Mouse (Mus musculus) midbrain, embryonic 11.5 days (tissue): Measurements from ENCODE around the gene Lsamp. TPM values are rescaled to one million over a fixed set of nuclear protein-coding genes. Genes with fewer than 3 reads are reported as not detected.

Experiments
- ATAC-seq: fragments of 200-750 bp; cut with Nextera tagmentation; 2 replicates; pipeline ENCODE4 v1.8.0; 2017; ENCODE audit warnings: moderate TSS enrichment, moderate library complexity; ENCODE audit not compliant: low FRiP score
- DNase-seq: peaks from one replicate; pipeline ENCODE4 v3.0.0; 2015; ENCODE audit warnings: low spot score; ENCODE audit errors: missing footprints
- H3K27ac ChIP-seq: fragments of 300-500 bp; sonication (generic); 2 replicates; pipeline ENCODE4 v1.5.1; 2014; ENCODE audit warnings: low read depth, low read length
- H3K27me3 ChIP-seq: fragments of 300-500 bp; sonication (generic); 2 replicates; pipeline ENCODE4 v1.6.1; 2014; ENCODE audit warnings: mild to moderate bottlenecking, low read length, moderate library complexity, mixed read lengths; ENCODE audit not compliant: control insufficient read depth, insufficient read depth
- H3K36me3 ChIP-seq: fragments of 300-500 bp; sonication (generic); 2 replicates; pipeline ENCODE4 v1.6.1; 2014; ENCODE audit warnings: mild to moderate bottlenecking, low read length, moderate library complexity, mixed read lengths; ENCODE audit not compliant: control insufficient read depth, insufficient read depth
- H3K4me1 ChIP-seq: fragments of 300-500 bp; sonication (generic); 2 replicates; pipeline ENCODE4 v1.6.1; 2014; ENCODE audit warnings: low read length; ENCODE audit not compliant: control insufficient read depth, insufficient read depth
- H3K4me2 ChIP-seq: fragments of 300-500 bp; sonication (generic); 2 replicates; pipeline ENCODE4 v1.6.1; 2014; ENCODE audit warnings: mild to moderate bottlenecking, moderate library complexity
- H3K4me3 ChIP-seq: fragments of 300-500 bp; sonication (generic); 2 replicates; pipeline ENCODE4 v1.5.1; 2014; ENCODE audit warnings: low read depth, low read length
- H3K9ac ChIP-seq: fragments of 300-500 bp; sonication (generic); 2 replicates; pipeline ENCODE4 v1.6.1; 2014; ENCODE audit warnings: low read length
- H3K9me3 ChIP-seq: fragments of 300-500 bp; sonication (generic); 2 replicates; pipeline ENCODE4 v1.6.1; 2016; ENCODE audit warnings: low read length; ENCODE audit not compliant: control insufficient read depth
- WGBS: fragments of 180-500 bp; shearing (Covaris S2); extraction: QIAGEN DNeasy Blood & Tissue Kit; methylation state at CpG from one replicate; pipeline ENCODE4 v1.1.7; 2014; 5-methylcytosine and 5-hydroxymethylcytosine counted together
- polyA plus RNA-seq: library from polyadenylated mRNA; unstranded; fragments of >200 nt; fragmentation: Nextera tagmentation; extraction: Ambion mirVana; gene quantifications from 2 replicates; pipeline ENCODE4 v1.2.1, GENCODE M21; 2014

Lsamp gene
- polyA plus RNA-seq, 1 experiment from 2014 or later: 13.0 TPM

DNA sequence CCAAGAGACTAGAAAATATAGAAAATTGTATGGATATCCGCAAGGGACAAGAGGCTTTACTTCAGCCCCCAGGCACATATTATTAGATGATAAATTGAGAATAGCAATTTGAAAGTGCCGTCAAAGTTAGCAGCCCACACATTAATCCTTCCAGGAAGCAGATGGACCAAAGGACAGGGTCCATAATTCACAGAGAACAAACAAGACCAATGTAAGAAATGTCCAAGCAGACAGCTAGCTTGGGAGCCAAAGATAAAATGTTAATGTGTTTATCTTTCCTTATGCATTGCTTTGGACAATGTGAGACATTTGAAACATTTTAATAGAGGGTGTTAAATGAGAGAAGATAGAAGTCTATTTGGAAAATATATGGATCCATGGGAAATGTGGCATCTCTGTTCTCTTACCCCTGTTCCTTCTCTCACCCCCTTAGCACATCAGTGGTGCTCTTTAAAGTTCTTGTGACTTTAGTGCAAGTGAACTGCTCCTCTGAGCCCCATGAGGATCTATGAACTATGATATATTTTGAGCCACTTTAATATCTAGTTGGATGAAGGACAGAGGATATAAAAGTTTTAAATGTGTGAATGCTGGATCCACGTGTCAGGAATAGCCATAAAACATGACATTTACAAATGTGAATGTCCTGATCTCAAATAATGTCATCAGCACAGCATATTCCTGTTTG lies 1952.9 kb downstream of the Lsamp start:
- no peak for ATAC-seq
- Histone ChIP-seq H3K36me3 (no peaks in the 10 kb centered on the region), H3K9me3 (no peaks in the 10 kb centered on the region), H3K9ac (no peak overlapping the region), H3K27me3 (no peaks in the 10 kb centered on the region), H3K27ac (no peak overlapping the region), H3K4me3 (no peak overlapping the region), H3K4me1 (no peaks in the 10 kb centered on the region), H3K4me2 (no peak overlapping the region)
- no peak for DNase-seq
- 87% methylated on average over 3 of the region's 3 CpGs for WGBS

- Histone ChIP-seq H3K27me3 (no peaks in the 10 kb centered on the region), H3K36me3 (no peaks in the 10 kb centered on the region), H3K9ac (no peak overlapping the region), H3K4me1 (no peaks in the 10 kb centered on the region), H3K4me2 (no peak overlapping the region), H3K9me3 (no peaks in the 10 kb centered on the region), H3K27ac (no peak overlapping the region), H3K4me3 (no peak overlapping the region)
- DNase-seq (no peak), ATAC-seq (no peak)
- WGBS: 92% methylated on average over 1 of the region's 1 CpGs
Observed at GRCm38 (mm10) chr16:41937596-41937990, 1953.4 kb downstream of the Lsamp start.

- Histone ChIP-seq H3K36me3 (no peaks in the 10 kb centered on the region), H3K4me1 (no peaks in the 10 kb centered on the region), H3K4me3 (no peak overlapping the region), H3K27me3 (no peaks in the 10 kb centered on the region), H3K4me2 (no peak overlapping the region), H3K9me3 (no peaks in the 10 kb centered on the region), H3K27ac (no peak overlapping the region), H3K9ac (no peak overlapping the region)
- no peak for ATAC-seq
- no peak for DNase-seq
- 93% methylated on average over 5 of the region's 5 CpGs for WGBS
Observed at GRCm38 (mm10) chr16:41938258-41938657, 1954.1 kb downstream of the Lsamp start.

DNA sequence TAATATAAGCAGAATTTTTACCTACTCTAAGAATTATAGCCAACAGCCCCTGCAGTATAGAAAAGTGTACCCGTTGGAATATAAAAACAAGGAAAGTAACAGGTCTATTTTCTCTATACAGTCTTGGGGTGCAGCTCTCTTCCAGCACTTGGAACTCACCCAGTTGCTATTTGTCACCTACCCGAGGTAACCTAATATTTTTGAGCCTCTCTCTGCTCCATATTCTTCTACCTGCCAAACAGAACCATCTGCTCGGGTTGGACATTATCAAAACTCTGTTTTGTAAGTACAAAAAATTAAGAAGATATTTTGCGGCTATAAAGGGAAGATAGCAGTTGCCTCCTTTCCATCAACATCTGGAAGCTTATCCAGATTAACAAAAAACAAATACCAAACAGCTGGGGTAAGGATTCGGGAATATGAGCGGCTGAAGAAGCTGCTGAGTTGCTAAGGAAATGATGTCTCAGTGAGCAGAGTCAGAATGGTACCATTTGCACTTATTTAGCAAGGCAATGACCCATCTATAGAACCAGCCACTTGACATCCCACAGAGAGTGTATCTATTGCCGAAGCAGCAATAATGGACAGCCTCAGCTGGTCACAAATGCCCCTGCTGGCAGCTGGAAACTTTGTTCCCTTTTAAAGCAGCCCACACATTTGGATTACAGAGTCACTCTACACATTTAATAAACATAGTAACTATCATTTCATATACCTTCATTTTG lies 1957.6 kb downstream of the Lsamp start:
- WGBS: 83% methylated on average over 7 of the region's 7 CpGs
- Histone ChIP-seq H3K4me3 (no peak overlapping the region), H3K27me3 (no peaks in the 10 kb centered on the region), H3K36me3 (no peaks in the 10 kb centered on the region), H3K9me3 (no peaks in the 10 kb centered on the region), H3K4me1 (no peaks in the 10 kb centered on the region), H3K27ac (no peak overlapping the region), H3K4me2 (no peak overlapping the region), H3K9ac (no peak overlapping the region)
- DNase-seq (no peak), ATAC-seq (no peak)

GRCm38 (mm10) chr16:41957811-41958210 lies 1973.7 kb downstream of the Lsamp start:
- Histone ChIP-seq H3K9ac (no peak overlapping the region), H3K36me3 (no peaks in the 10 kb centered on the region), H3K27ac (no peak overlapping the region), H3K9me3 (0 out of 2 replicates have a peak, but pooled peaks cover 3% of the 10 kb centered on the region), H3K4me1 (no peaks in the 10 kb centered on the region), H3K27me3 (no peaks in the 10 kb centered on the region), H3K4me3 (no peak overlapping the region), H3K4me2 (no peak overlapping the region)
- DNase-seq (no peak), ATAC-seq (no peak)
- WGBS: 93% methylated on average over 3 of the region's 3 CpGs

GRCm38 (mm10) chr16:41965636-41966035 lies 1981.5 kb downstream of the Lsamp start:
- DNase-seq (no peak), ATAC-seq (no peak)
- H3K36me3 ChIP-seq: no peaks in the 10 kb centered on the region
- H3K27ac ChIP-seq: no peak overlapping the region
- no peak overlapping the region for H3K4me2 ChIP-seq
- H3K4me3 ChIP-seq: no peak overlapping the region
- WGBS: 77% methylated on average over 1 of the region's 1 CpGs
- no peaks in the 10 kb centered on the region for H3K9me3 ChIP-seq
- no peaks in the 10 kb centered on the region for H3K4me1 ChIP-seq
- no peaks in the 10 kb centered on the region for H3K27me3 ChIP-seq
- H3K9ac ChIP-seq: no peak overlapping the region

DNA sequence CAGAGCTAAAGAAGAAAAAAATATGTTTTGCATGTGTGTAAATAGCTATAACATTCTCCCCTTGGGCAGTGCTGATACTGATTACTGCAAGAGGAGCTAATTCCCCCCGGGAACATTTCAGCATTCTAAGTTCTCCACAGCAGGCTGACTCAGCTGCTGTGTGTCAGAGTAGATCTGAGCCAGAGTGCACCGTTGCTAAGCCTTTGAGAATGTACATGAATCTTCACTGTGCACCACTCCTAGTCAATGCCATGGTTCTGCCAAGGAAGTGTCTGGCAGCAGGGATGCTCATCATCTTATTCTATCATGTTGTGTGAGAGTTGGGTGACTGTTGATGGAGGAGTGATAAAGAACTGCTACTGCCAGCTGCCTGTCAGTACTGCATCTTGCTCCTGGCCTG lies 1985.1 kb downstream of the Lsamp start:
- no peaks in the 10 kb centered on the region for H3K4me1 ChIP-seq
- H3K27ac ChIP-seq: no peak overlapping the region
- 77% methylated on average over 2 of the region's 2 CpGs for whole genome bisulfite sequencing
- ATAC-seq (no peak), DNase-seq (no peak)
- no peak overlapping the region for H3K4me2 ChIP-seq
- H3K36me3 ChIP-seq: no peaks in the 10 kb centered on the region
- no peaks in the 10 kb centered on the region for H3K9me3 ChIP-seq
- H3K27me3 ChIP-seq: no peaks in the 10 kb centered on the region
- no peak overlapping the region for H3K9ac ChIP-seq
- no peak overlapping the region for H3K4me3 ChIP-seq

DNA sequence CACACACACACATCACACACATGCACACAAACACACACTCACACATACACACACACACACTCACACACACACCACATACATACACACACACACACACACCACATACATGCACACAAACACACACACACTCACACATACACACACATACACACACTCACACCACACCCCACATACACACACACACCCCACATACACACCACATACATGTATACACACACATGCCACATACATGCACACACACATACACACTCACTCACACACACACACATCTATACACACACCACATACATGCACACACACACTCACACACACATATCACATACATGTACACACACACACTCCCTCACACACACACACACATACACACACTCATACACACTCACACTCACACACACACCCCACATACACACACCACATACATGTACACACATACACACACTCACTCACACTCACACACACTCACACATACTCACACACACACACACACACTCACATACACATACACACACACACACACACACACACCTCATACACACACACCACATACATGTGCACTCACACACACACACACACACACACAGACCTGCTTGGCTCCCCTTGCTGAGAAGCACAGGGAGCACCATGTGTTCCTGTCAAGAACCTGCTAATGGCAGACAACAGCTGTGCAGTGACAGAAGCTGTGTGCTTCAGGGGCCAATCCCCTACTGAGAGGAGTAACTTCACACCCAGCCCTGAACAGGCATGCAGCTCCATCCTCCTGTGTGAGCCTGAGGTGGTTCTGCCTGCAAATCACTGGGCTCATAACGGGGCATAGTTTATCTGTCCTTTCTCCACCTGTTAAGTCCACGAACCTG lies 1990.9 kb downstream of the Lsamp start:
- WGBS: 76% methylated on average over 2 of the region's 2 CpGs
- Histone ChIP-seq H3K4me1 (no peaks in the 10 kb centered on the region), H3K27ac (no peak overlapping the region), H3K4me2 (no peak overlapping the region), H3K9ac (no peak overlapping the region), H3K36me3 (no peaks in the 10 kb centered on the region), H3K4me3 (no peak overlapping the region), H3K27me3 (no peaks in the 10 kb centered on the region), H3K9me3 (no peaks in the 10 kb centered on the region)
- ATAC-seq (0 out of 2 replicates have a peak, but pooled peaks have one; percentile 19), DNase-seq (no peak)

DNA sequence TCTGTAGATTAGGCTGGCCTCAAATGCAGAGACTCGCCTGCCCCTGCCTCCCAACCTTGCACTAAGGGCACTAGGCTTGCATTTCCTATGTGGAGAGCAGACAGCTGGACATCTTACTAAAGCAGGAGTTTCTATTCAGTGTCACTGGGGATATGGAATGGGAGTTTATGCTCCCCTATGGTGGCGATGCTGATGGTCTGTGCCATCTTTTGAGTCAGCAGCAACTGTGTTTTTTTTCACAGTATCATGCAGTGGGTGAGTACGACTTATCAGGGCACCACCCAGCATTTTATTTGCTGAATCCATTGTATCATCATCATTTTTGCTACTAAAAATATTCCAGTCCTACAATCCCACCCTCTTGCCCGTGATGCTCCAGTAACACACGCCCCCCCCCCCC lies 1992.7 kb downstream of the Lsamp start:
- ATAC-seq: no peak
- Histone ChIP-seq H3K4me1 (no peaks in the 10 kb centered on the region), H3K9me3 (no peaks in the 10 kb centered on the region), H3K9ac (no peak overlapping the region), H3K27me3 (no peaks in the 10 kb centered on the region), H3K4me2 (no peak overlapping the region), H3K27ac (no peak overlapping the region), H3K4me3 (no peak overlapping the region), H3K36me3 (no peaks in the 10 kb centered on the region)
- WGBS: 71% methylated on average over 5 of the region's 5 CpGs
- no peak for DNase-seq
